Mouse (Mus musculus): Measurements from ENCODE around the gene Ipo5. TPM values are rescaled to one million over a fixed set of nuclear protein-coding genes. Genes with fewer than 3 reads are reported as not detected.

The Ipo5 gene
- polyA plus RNA-seq, 1 experiment from 2014 or later: 74.7 TPM

DNA sequence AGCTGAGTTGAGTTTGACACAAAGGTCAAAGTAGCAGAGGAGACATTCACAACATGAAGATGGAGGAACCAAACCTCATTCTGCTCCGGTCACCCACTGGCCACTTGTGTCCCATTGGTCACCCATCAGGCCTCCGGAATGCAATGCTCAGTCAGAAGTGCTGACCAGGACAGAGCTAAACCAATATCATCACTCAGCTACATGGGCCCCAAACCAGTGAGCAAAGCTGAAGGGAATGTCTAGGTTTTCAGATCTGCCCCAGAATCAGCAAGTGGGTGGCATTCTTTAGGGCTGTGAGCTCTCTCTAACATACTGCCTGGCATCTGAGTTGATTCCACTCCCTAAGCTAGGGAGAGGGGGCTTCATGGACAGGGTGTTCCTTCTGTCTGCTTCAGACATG lies 32.0 kb upstream of the Ipo5 start:
- no peaks in the 10 kb centered on the region for H3K27me3 ChIP-seq (replicated peaks)
- peaks cover 27% of the 10 kb centered on the region for H3K4me1 ChIP-seq
- 81% methylated on average over 2 of the region's 2 CpGs for whole genome bisulfite sequencing
- ATAC-seq (ENCODE audit: extremely low read depth, insufficient number of reproducible peaks, low FRiP score, low TSS enrichment): no peak
- H3K4me2 ChIP-seq: no peak overlapping the region
- no peak overlapping the region for H3K9ac ChIP-seq
- H3K36me3 ChIP-seq: no peaks in the 10 kb centered on the region
- H3K4me3 ChIP-seq: no peak overlapping the region
- no peaks in the 10 kb centered on the region for H3K9me3 ChIP-seq
- 0 out of 2 replicates have a peak overlapping the region, but pooled peaks have one; percentile 8 for H3K27ac ChIP-seq (replicated peaks)

DNA sequence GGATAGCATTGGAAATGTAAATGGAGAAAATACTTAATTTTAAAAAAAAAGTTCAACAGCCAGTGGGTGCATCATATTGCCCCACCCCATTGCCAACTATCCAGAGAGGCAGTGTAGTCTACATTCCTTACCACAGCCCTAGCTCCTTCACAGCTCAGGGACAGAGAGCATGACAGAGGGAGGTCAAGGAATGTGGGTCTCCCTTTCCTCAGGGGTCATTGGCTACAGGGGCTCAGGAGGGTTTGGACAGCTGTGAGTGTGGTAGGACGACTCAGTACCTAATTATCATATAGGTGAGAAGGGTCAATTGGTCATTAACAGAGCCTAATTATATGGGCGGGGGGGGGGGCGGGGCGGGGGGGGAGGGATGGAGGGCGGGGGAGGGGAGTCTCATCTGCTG lies 30.4 kb upstream of the Ipo5 start:
- no peaks in the 10 kb centered on the region for H3K9me3 ChIP-seq
- no peak overlapping the region for H3K4me2 ChIP-seq
- ATAC-seq (ENCODE audit: extremely low read depth, insufficient number of reproducible peaks, low FRiP score, low TSS enrichment): no peak
- H3K27me3 ChIP-seq (replicated peaks): no peaks in the 10 kb centered on the region
- WGBS: 55% methylated on average over 5 of the region's 5 CpGs
- no peak overlapping the region for H3K27ac ChIP-seq (replicated peaks)
- no peaks in the 10 kb centered on the region for H3K36me3 ChIP-seq
- no peak overlapping the region for H3K4me3 ChIP-seq
- peaks cover 15% of the 10 kb centered on the region for H3K4me1 ChIP-seq
- no peak overlapping the region for H3K9ac ChIP-seq

DNA sequence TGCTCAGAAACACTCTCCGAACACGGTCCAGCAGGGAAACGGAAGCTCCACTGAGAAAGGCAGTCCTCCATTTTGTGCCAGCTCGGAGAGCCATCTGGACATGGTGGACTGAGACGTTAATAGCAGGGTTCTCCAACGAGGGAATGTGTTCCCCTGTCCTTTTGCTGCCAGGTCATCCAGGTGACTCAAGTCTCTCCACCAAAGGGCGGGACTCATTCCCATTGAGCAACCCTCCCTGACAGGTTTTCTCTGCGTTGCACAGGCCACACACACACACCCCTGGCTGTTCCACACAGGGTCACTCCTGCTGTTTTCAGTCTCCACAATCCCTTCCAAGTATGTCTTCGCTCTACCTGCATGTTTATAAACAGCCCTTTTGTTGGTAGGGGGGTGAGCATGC lies 30.0 kb upstream of the Ipo5 start:
- no peak overlapping the region for H3K9ac ChIP-seq
- no peak overlapping the region for H3K4me2 ChIP-seq
- no peaks in the 10 kb centered on the region for H3K9me3 ChIP-seq
- H3K36me3 ChIP-seq: no peaks in the 10 kb centered on the region
- H3K4me1 ChIP-seq: peaks cover 11% of the 10 kb centered on the region
- H3K27me3 ChIP-seq (replicated peaks): no peaks in the 10 kb centered on the region
- H3K4me3 ChIP-seq: no peak overlapping the region
- WGBS: 88% methylated on average over 9 of the region's 9 CpGs
- H3K27ac ChIP-seq (replicated peaks): no peak overlapping the region
- ATAC-seq (ENCODE audit: extremely low read depth, insufficient number of reproducible peaks, low FRiP score, low TSS enrichment): no peak

DNA sequence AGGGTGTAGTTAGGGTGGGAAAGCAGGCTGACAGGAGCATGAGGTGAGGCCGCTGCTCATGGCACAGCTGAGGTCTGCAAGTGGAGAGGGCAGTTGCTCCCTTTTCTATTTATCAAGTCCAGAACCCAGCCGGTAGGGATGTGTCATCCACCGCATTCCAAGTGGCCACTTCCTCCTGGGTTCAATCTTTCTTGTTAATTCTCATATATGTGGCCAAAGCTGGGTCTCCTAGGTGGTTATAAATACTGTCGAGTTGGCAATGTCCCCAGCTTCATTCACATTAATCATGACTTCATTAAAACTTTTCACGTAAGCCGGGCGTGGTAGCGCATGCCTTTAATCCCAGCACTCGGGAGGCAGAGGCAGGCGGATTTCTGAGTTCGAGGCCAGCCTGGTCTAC lies 22.3 kb upstream of the Ipo5 start:
- Histone ChIP-seq H3K27me3 (replicated peaks) (no peaks in the 10 kb centered on the region), H3K4me1 (peaks cover 4% of the 10 kb centered on the region; the same call in 1 of the 2 replicates), H3K4me3 (no peak overlapping the region), H3K27ac (replicated peaks) (no peak overlapping the region), H3K36me3 (no peaks in the 10 kb centered on the region), H3K4me2 (no peak overlapping the region), H3K9me3 (no peaks in the 10 kb centered on the region), H3K9ac (no peak overlapping the region)
- no peak for ATAC-seq (ENCODE audit: extremely low read depth, insufficient number of reproducible peaks, low FRiP score, low TSS enrichment)
- WGBS: 81% methylated on average over 11 of the region's 11 CpGs

DNA sequence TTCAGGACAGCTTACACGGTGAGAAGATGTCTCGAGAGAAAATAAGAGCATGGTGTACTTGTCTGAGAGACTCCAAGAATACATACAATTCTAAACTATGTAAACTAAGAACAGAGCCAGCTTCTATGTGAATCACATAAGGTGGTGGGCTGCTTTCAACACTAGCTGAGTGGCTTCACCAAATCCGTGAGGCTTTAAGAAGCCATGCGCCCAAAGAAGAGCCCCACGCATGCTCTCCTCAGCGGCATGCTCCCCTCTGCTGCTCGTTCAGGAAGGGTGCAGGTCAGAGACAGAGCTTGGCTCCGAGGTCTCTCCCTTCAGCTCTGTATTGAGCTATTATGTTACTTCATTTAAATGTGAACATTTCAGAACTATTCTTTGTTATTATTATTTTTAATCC lies 18.7 kb upstream of the Ipo5 start:
- no peaks in the 10 kb centered on the region for H3K4me1 ChIP-seq
- ATAC-seq (ENCODE audit: extremely low read depth, insufficient number of reproducible peaks, low FRiP score, low TSS enrichment): no peak
- 61% methylated on average over 8 of the region's 8 CpGs for WGBS
- H3K4me2 ChIP-seq: no peak overlapping the region
- no peak overlapping the region for H3K4me3 ChIP-seq
- no peak overlapping the region for H3K27ac ChIP-seq (replicated peaks)
- H3K36me3 ChIP-seq: no peaks in the 10 kb centered on the region
- H3K9ac ChIP-seq: no peak overlapping the region
- H3K27me3 ChIP-seq (replicated peaks): no peaks in the 10 kb centered on the region
- no peaks in the 10 kb centered on the region for H3K9me3 ChIP-seq

DNA sequence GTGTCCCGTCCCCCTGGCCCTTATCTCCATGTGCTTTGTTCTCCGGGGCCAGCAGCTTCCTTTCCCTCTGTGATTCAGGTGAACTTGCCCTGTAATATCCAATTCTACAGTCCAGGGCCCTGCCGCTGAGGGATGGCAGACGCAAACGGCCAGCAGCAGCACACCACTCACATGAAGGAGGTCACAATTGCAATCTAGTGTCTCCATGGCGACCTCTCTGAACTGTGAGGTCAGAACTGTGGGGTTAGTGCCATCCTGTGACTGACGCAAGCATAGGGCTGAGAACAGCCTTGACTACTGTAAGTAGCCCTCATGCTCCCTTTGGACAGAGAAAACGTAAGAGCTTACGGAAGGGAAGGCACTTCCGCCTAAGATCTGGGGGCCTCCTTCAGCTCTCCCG lies 14.4 kb upstream of the Ipo5 start:
- H3K4me1 ChIP-seq: no peaks in the 10 kb centered on the region
- no peaks in the 10 kb centered on the region for H3K36me3 ChIP-seq
- no peaks in the 10 kb centered on the region for H3K27me3 ChIP-seq (replicated peaks)
- H3K4me3 ChIP-seq: no peak overlapping the region
- H3K9me3 ChIP-seq: no peaks in the 10 kb centered on the region
- H3K4me2 ChIP-seq: no peak overlapping the region
- no peak overlapping the region for H3K9ac ChIP-seq
- 67% methylated on average over 11 of the region's 11 CpGs for WGBS
- no peak overlapping the region for H3K27ac ChIP-seq (replicated peaks)
- no peak for ATAC-seq (ENCODE audit: extremely low read depth, insufficient number of reproducible peaks, low FRiP score, low TSS enrichment)

DNA sequence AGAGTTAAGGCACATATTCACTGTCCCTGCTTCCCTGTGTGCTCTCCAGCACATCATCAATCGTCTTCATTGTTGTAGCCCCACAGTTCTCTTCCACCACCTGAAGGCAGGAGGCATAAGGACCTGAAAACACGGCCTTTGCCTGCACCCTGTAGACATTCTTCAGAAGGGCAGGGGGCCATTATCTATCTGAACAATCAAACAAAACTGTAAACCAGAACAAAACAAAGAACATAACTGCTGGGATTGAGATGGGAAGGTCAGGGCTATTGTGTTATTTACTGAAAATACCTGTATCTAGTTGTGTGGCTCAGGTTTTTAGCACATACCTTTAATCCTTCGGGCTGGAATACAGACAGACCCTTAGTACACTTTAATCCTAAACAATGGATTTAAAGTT lies 12.1 kb upstream of the Ipo5 start:
- Histone ChIP-seq H3K4me2 (no peak overlapping the region), H3K4me1 (no peaks in the 10 kb centered on the region), H3K36me3 (no peaks in the 10 kb centered on the region), H3K27me3 (replicated peaks) (no peaks in the 10 kb centered on the region), H3K9ac (no peak overlapping the region), H3K27ac (replicated peaks) (no peak overlapping the region), H3K4me3 (no peak overlapping the region), H3K9me3 (no peaks in the 10 kb centered on the region)
- 73% methylated on average over 3 of the region's 3 CpGs for WGBS
- no peak for ATAC-seq (ENCODE audit: extremely low read depth, insufficient number of reproducible peaks, low FRiP score, low TSS enrichment)

DNA sequence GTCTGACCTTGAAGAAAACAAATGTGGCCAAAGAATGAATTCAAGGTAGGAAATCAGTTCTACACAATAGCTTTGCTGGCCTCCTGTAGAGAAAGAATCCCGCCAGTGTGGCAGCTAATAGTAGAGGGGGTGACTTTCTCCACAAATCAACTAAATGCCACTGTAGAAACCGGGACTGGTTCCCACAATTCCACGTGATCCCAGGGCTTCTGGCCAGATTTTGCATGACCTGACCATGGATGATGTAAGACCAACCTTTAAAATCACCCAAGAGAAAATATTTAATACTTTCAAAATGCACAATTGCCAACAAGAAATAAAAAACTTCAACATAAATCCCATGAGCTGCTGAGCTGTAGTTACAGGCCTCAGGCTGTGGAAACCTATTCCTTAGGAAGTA lies 1.6 kb upstream of the Ipo5 start:
- Histone ChIP-seq H3K9ac (no peak overlapping the region), H3K9me3 (no peaks in the 10 kb centered on the region), H3K4me2 (peak overlapping the region; percentile 97; the same call in 1 of the 2 replicates), H3K4me1 (peaks cover 21% of the 10 kb centered on the region), H3K36me3 (no peaks in the 10 kb centered on the region), H3K27ac (replicated peaks) (no peak overlapping the region), H3K27me3 (replicated peaks) (no peaks in the 10 kb centered on the region), H3K4me3 (no peak overlapping the region)
- no peak for ATAC-seq (ENCODE audit: extremely low read depth, insufficient number of reproducible peaks, low FRiP score, low TSS enrichment)
- WGBS: 80% methylated on average over 3 of the region's 3 CpGs

DNA sequence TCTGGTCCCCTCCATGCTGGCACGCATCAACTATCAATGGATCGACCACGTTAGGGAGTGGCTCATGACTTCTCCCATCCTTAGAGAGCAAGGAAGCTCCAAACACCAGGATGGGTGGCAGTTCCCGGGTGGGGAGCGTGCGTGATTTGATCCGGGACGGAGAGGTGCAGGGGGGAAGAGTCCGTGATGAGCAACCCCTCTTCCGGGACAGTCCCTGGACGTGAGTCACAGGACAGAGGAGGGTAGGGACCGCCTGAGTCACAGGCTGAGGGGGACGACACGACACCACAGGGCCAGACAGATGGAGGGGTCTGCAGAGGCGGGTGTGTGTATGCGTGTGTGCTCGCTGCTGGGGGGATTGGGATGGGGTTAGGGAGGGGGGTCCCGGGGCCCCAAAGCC lies 704 bp upstream of the Ipo5 start:
- Histone ChIP-seq H3K4me3 (peak overlapping the region; percentile 91), H3K27me3 (replicated peaks) (no peaks in the 10 kb centered on the region), H3K27ac (replicated peaks) (peak overlapping the region; percentile 78), H3K9ac (peak overlapping the region; percentile 92), H3K4me2 (peak overlapping the region; percentile 97), H3K4me1 (peaks cover 21% of the 10 kb centered on the region), H3K9me3 (no peaks in the 10 kb centered on the region), H3K36me3 (no peaks in the 10 kb centered on the region)
- WGBS: under 1% methylated on average over 18 of the region's 18 CpGs
- ATAC-seq (ENCODE audit: extremely low read depth, insufficient number of reproducible peaks, low FRiP score, low TSS enrichment): peak; percentile 45; the same call in 1 of the 2 replicates

DNA sequence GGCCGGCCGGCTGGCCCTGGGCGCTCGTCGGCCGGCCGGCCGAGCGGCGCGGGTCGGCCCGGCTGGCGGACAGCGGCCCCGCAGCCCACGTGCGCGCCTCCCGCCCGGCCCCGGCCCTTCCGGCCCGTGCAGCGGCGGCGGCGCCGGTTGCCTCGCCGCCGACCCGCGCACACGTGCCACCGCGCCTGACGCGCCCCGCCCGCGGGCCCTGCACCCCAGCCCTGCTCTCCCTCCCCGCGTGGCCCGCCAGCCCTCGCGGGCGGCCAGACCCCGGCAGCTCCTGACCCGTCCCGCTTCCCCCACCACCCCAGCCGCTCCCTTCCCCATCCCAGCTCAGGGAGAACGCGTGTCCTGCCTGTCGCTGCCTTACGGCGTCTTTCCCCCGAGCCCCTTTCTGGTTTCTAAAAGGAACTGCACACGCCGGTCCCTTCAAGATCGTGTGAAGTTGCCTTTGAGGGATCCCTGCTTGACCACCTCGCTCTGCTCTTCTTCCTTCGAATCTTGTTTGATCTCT lies 421 bp downstream of the Ipo5 start:
- H3K36me3 ChIP-seq: no peaks in the 10 kb centered on the region
- H3K4me2 ChIP-seq: peak overlapping the region; percentile 97
- WGBS: under 1% methylated on average over 58 of the region's 63 CpGs

DNA sequence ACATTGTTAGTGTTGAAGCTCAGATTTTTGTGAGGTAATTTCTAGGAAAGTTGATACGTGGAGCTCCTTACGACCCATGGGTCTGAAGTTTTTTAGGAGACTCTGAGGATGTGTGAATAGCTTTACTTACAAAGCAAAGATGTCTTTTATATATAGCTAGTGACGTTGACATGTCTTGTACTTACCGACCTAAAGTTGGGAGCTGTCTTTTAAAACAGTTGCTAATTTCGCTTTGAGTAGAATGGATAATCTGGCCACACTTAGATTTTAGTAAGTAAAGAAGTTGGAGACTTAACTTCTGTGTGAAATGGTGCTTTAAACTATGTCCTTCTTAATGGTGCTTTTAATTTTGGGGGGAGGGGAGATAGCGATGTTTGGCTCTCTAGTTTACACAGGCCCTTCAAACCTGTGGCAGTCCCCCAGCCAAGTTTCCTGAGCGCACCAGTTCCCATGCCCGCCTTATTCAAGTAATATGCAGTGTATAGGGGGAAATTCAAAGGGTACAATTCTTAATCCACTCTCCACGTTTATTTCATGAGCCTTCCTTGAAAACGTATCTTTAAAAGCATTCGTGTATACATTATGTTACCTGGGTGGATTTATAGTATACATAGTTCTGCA lies 1.2 kb downstream of the Ipo5 start:
- H3K27ac ChIP-seq (replicated peaks): peak overlapping the region; percentile 96
- H3K36me3 ChIP-seq: peaks cover 5% of the 10 kb centered on the region
- no peaks in the 10 kb centered on the region for H3K27me3 ChIP-seq (replicated peaks)
- H3K4me3 ChIP-seq: peak overlapping the region; percentile 91
- H3K9ac ChIP-seq: peak overlapping the region; percentile 94
- H3K9me3 ChIP-seq: no peaks in the 10 kb centered on the region
- H3K4me1 ChIP-seq: peaks cover 23% of the 10 kb centered on the region
- no peak for ATAC-seq (ENCODE audit: extremely low read depth, insufficient number of reproducible peaks, low FRiP score, low TSS enrichment)
- 12% methylated on average over 11 of the region's 11 CpGs for WGBS
- H3K4me2 ChIP-seq: peak overlapping the region; percentile 97

More for the DNA sequence above, 421 bp downstream of the Ipo5 start:
- H3K9me3 ChIP-seq: no peaks in the 10 kb centered on the region
- ATAC-seq (ENCODE audit: extremely low read depth, insufficient number of reproducible peaks, low FRiP score, low TSS enrichment): peak; percentile 51
- peak overlapping the region; percentile 94 for H3K9ac ChIP-seq
- H3K4me1 ChIP-seq: peaks cover 23% of the 10 kb centered on the region
- H3K4me3 ChIP-seq: peak overlapping the region; percentile 91
- no peaks in the 10 kb centered on the region for H3K27me3 ChIP-seq (replicated peaks)
- peak overlapping the region; percentile 96 for H3K27ac ChIP-seq (replicated peaks)

DNA sequence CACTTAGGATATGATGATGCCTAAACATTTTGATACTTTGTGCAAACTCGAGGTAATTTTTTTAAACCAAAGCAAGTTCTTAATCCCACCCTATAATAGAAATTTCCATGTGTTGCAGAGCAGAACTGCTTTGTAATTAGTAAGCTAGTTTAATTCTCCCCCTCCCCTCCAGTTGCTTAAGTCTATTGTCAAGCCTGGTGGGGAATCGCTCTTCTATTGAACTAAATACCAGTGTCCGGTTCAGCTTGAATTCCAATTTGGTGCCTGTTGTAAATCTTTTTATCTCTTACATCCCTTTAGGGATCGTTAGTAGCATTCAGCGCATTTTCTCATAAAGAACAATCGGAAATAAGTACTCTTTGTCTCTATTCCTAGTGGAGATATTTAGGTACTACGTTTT lies 1.9 kb downstream of the Ipo5 start:
- Histone ChIP-seq H3K27me3 (replicated peaks) (no peaks in the 10 kb centered on the region), H3K4me3 (peak overlapping the region; percentile 91), H3K27ac (replicated peaks) (no peak overlapping the region), H3K9ac (peak overlapping the region; percentile 94), H3K36me3 (peaks cover 12% of the 10 kb centered on the region), H3K4me2 (peak overlapping the region; percentile 97), H3K4me1 (peaks cover 23% of the 10 kb centered on the region), H3K9me3 (no peaks in the 10 kb centered on the region)
- 54% methylated on average over 7 of the region's 7 CpGs for WGBS
- no peak for ATAC-seq (ENCODE audit: extremely low read depth, insufficient number of reproducible peaks, low FRiP score, low TSS enrichment)
